Mouse (Mus musculus): Measurements from ENCODE around the gene Tle4. TPM values are rescaled to one million over a fixed set of nuclear protein-coding genes. Genes with fewer than 3 reads are reported as not detected.

Tle4 gene
- polyA plus RNA-seq, 1 experiment from 2014 or later, result 33.9 TPM

- no peaks in the 10 kb centered on the region for H3K36me3 ChIP-seq
- no peak overlapping the region for H3K9ac ChIP-seq
- H3K27me3 ChIP-seq, result no peaks in the 10 kb centered on the region
- H3K4me3 ChIP-seq, result no peak overlapping the region
- H3K9me3 ChIP-seq, result no peaks in the 10 kb centered on the region
- no peak for ATAC-seq (ENCODE audit: low read depth)
- WGBS, result 74% methylated on average over 6 of the region's 6 CpGs
- H3K27ac ChIP-seq (replicated peaks), result no peak overlapping the region
- H3K4me1 ChIP-seq (replicated peaks), result peaks cover 17% of the 10 kb centered on the region
- no peak overlapping the region for H3K4me2 ChIP-seq
Measured at GRCm38 (mm10) chr19:14415996-14416395, 181.9 kb downstream of the Tle4 start.

DNA sequence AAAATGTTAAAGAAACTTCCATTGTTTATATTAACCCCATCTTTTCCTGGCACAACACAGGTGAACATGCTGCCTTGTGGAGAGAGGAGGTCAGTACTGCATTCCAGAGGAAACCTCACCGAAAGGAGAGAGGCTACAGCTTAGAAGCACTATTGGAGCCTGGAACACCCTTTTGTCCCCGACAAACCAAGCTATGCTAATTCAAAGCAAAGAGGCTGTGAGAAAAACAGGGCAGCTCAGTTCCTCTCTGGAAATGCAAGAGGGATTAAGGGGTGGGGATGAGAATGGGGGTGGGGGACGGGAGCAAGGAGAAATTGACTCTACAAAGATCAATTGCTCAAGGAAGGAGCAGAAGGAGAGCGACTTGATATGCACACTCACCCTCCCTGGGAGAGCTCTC, 182.9 kb downstream of the Tle4 start:
- no peaks in the 10 kb centered on the region for H3K9me3 ChIP-seq
- H3K4me2 ChIP-seq, result no peak overlapping the region
- peaks cover 17% of the 10 kb centered on the region for H3K4me1 ChIP-seq (replicated peaks)
- H3K27me3 ChIP-seq, result no peaks in the 10 kb centered on the region
- 22% methylated on average over 4 of the region's 4 CpGs for WGBS
- no peak overlapping the region for H3K27ac ChIP-seq (replicated peaks)
- ATAC-seq (ENCODE audit: low read depth), result no peak
- no peaks in the 10 kb centered on the region for H3K36me3 ChIP-seq
- no peak overlapping the region for H3K4me3 ChIP-seq
- no peak overlapping the region for H3K9ac ChIP-seq

DNA sequence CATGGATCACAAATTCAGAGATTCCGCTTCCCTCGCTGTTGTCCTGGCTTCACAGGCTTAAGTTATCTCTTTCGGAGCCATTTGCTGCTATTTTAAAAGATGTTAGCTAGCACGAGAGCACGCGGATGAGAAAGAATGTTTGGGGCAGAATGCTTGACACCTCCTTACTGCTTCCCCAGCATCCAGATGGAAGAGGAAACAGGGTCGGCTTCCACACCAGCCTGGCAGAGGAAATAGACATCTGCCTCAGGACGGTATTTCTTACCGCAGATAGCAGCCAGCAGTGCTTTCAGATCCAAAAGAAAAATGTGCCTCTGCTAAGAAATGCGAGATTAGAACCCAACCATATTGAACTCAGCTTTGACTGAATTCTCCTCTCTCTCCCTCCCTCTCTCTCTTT, 191.2 kb downstream of the Tle4 start:
- no peak overlapping the region for H3K4me2 ChIP-seq
- no peak overlapping the region for H3K4me3 ChIP-seq
- ATAC-seq (ENCODE audit: low read depth), result no peak
- H3K27ac ChIP-seq (replicated peaks), result no peak overlapping the region
- H3K36me3 ChIP-seq, result no peaks in the 10 kb centered on the region
- H3K9me3 ChIP-seq, result no peaks in the 10 kb centered on the region
- no peaks in the 10 kb centered on the region for H3K4me1 ChIP-seq (replicated peaks)
- WGBS, result 79% methylated on average over 10 of the region's 10 CpGs
- no peaks in the 10 kb centered on the region for H3K27me3 ChIP-seq
- H3K9ac ChIP-seq, result no peak overlapping the region
